Mouse (Mus musculus) cerebellum, postnatal 36 days (tissue): ENCODE data around the gene Fam170b.

ENCODE experiments used
- DNase-seq, 2 experiments: peaks; one replicate each; pipeline ENCODE4 v3.0.0; 2021 to 2022; ENCODE audit warnings: mixed read lengths in 2 of 2

Gene Fam170b

GRCm38 (mm10) chr14:32833847-32834246 lies at the start of gene Fam170b:
TSS of gene Fam170b (plus strand) at chr14:32833962.
- no peak for DNase-seq

- no peak for DNase-seq
Observed at GRCm38 (mm10) chr14:32784130-32784747, 49.5 kb upstream of the Fam170b start.

- no peak for DNase-seq
Observed at GRCm38 (mm10) chr14:32784748-32785134, 49.0 kb upstream of the Fam170b start.

GRCm38 (mm10) chr14:32785556-32786130 lies 48.1 kb upstream of the Fam170b start, which contains the start of gene Tmem273:
TSS of gene Tmem273 (plus strand) at chr14:32785963.
- no peak for DNase-seq

GRCm38 (mm10) chr14:32787691-32788090 lies 46.1 kb upstream of the Fam170b start:
- no peak for DNase-seq

GRCm38 (mm10) chr14:32796375-32796774 lies 37.4 kb upstream of the Fam170b start:
- no peak for DNase-seq

- DNase-seq = no peak
Observed at GRCm38 (mm10) chr14:32797803-32798202, 36.0 kb upstream of the Fam170b start.

GRCm38 (mm10) chr14:32798355-32798754 lies 35.4 kb upstream of the Fam170b start:
- no peak for DNase-seq

GRCm38 (mm10) chr14:32800048-32800447 lies 33.7 kb upstream of the Fam170b start:
- DNase-seq = no peak

- DNase-seq = no peak
Observed at GRCm38 (mm10) chr14:32801016-32801661, 32.6 kb upstream of the Fam170b start.

GRCm38 (mm10) chr14:32801662-32802024 lies 32.1 kb upstream of the Fam170b start:
- DNase-seq = no peak

- DNase-seq = no peak
Observed at GRCm38 (mm10) chr14:32810111-32810510, 23.7 kb upstream of the Fam170b start.

- DNase-seq = no peak
Observed at GRCm38 (mm10) chr14:32812429-32812828, 21.3 kb upstream of the Fam170b start.

- DNase-seq = no peak
Observed at GRCm38 (mm10) chr14:32814961-32815360, 18.8 kb upstream of the Fam170b start.

GRCm38 (mm10) chr14:32816533-32816932 lies 17.2 kb upstream of the Fam170b start:
- no peak for DNase-seq

GRCm38 (mm10) chr14:32817258-32817657 lies 16.5 kb upstream of the Fam170b start:
- DNase-seq = no peak

GRCm38 (mm10) chr14:32819297-32819696 lies 14.5 kb upstream of the Fam170b start:
- no peak for DNase-seq

- DNase-seq = no peak
Observed at GRCm38 (mm10) chr14:32822812-32823211, 10.9 kb upstream of the Fam170b start.

- DNase-seq = no peak
Observed at GRCm38 (mm10) chr14:32823861-32824260, 9.9 kb upstream of the Fam170b start.

GRCm38 (mm10) chr14:32824267-32825150 lies 9.3 kb upstream of the Fam170b start:
- no peak for DNase-seq

GRCm38 (mm10) chr14:32825426-32826032 lies 8.2 kb upstream of the Fam170b start:
- DNase-seq = no peak

GRCm38 (mm10) chr14:32827165-32827564 lies 6.6 kb upstream of the Fam170b start:
- DNase-seq = no peak
